Mouse (Mus musculus) heart, embryonic 11.5 days (tissue): ENCODE data around the gene Ccdc6. TPM values are rescaled to one million over a fixed set of nuclear protein-coding genes. Genes with fewer than 3 reads are reported as not detected.

ENCODE experiments used
- ATAC-seq: fragments of 200-750 bp; cut with Nextera tagmentation; replicated peaks from 2 replicates; pipeline ENCODE4 v1.8.0; 2017; ENCODE audit warnings: moderate library complexity; ENCODE audit not compliant: insufficient number of reproducible peaks, low FRiP score, low TSS enrichment
- H3K27ac ChIP-seq: fragments of 300-500 bp; sonication (generic); 2 replicates; pipeline ENCODE4 v1.5.1; 2014; ENCODE audit warnings: mild to moderate bottlenecking, low read depth, low read length
- H3K27me3 ChIP-seq: fragments of 300-500 bp; sonication (generic); 2 replicates; pipeline ENCODE4 v1.6.1; 2014; ENCODE audit warnings: mild to moderate bottlenecking, low read length, mixed read lengths; ENCODE audit not compliant: control insufficient read depth, insufficient read depth
- H3K36me3 ChIP-seq: fragments of 300-500 bp; sonication (generic); 2 replicates; pipeline ENCODE4 v1.6.1; 2014; ENCODE audit warnings: mild to moderate bottlenecking, low read length, moderate library complexity, mixed read lengths; ENCODE audit not compliant: control insufficient read depth, insufficient read depth
- H3K4me1 ChIP-seq: fragments of 300-500 bp; sonication (generic); 2 replicates; pipeline ENCODE4 v1.6.1; 2014; ENCODE audit warnings: low read length; ENCODE audit not compliant: control insufficient read depth, insufficient read depth
- H3K4me2 ChIP-seq: fragments of 300-500 bp; sonication (generic); 2 replicates; pipeline ENCODE4 v1.6.1; 2014; ENCODE audit warnings: mild to moderate bottlenecking, moderate library complexity
- H3K4me3 ChIP-seq: fragments of 300-500 bp; sonication (generic); 2 replicates; pipeline ENCODE4 v1.5.1; 2014; ENCODE audit warnings: low read depth, low read length
- H3K9ac ChIP-seq: fragments of 300-500 bp; sonication (generic); 2 replicates; pipeline ENCODE4 v1.6.1; 2014; ENCODE audit warnings: mild to moderate bottlenecking, low read depth, low read length, moderate library complexity
- H3K9me3 ChIP-seq: fragments of 300-500 bp; sonication (generic); replicated peaks from 2 replicates; pipeline ENCODE4 v1.6.1; 2016; ENCODE audit warnings: low read length; ENCODE audit not compliant: control insufficient read depth
- WGBS: fragments of 180-500 bp; shearing (Covaris S2); extraction: QIAGEN DNeasy Blood & Tissue Kit; methylation state at CpG from one replicate; pipeline ENCODE4 v1.1.7; 2014; ENCODE audit not compliant: insufficient replicate concordance; 5-methylcytosine and 5-hydroxymethylcytosine counted together
- polyA plus RNA-seq: library from polyadenylated mRNA; unstranded; fragments of >200 nt; fragmentation: Nextera tagmentation; extraction: Ambion mirVana; gene quantifications from 2 replicates; pipeline ENCODE4 v1.2.1, GENCODE M21; 2014

Ccdc6 gene
- polyA plus RNA-seq, 1 experiment from 2014 or later = 23.0 TPM

DNA sequence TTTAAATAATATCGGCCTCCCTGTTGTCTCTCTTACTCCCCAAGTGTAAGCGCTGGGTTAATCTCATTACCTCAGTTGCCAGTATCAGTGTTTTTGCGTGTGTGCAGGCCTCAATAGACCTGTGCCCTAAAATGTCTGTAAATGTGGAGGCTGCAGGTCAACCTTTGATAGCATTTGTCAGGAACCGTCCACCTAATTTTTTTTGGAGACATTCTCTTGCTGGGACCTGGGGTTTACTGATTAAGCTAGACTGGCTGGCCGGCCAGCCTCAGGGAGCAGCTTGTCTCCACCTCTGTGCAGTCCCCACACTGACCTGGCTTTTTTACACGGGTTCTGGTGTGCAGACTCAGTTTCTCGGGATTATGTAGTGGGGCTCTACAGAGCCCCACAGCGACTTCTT, 30.4 kb downstream of the Ccdc6 start:
- H3K36me3 ChIP-seq = no peaks in the 10 kb centered on the region
- peak overlapping the region; percentile 27; the same call in 1 of the 2 replicates for H3K4me2 ChIP-seq
- H3K27ac ChIP-seq = no peak overlapping the region
- H3K4me1 ChIP-seq = peaks cover 66% of the 10 kb centered on the region
- H3K9me3 ChIP-seq = no peaks in the 10 kb centered on the region
- H3K4me3 ChIP-seq = no peak overlapping the region
- no peak for ATAC-seq
- no peaks in the 10 kb centered on the region for H3K27me3 ChIP-seq
- no peak overlapping the region for H3K9ac ChIP-seq
- 48% methylated on average over 8 of the region's 8 CpGs for WGBS

DNA sequence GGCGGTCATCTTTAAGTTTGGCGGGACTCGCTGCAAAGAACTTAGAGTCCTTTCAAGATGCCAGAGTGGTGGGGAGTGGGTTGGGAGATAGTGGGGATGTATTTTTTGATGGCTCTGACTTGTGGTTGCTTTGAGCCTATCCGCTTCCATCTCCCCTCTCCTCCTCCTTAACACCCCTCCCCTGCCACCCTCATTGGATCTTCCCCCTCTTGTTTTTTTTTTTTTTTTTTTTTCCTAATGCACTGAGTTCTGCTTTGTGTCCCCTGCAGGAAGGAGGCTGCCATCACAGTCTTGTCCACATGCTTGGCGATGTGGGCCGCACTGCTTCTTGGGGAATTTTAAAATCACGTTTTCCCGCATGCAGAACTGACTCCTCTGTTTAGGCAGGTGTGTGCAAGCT, 31.5 kb downstream of the Ccdc6 start:
- Histone ChIP-seq H3K9ac (no peak overlapping the region), H3K4me2 (no peak overlapping the region), H3K36me3 (no peaks in the 10 kb centered on the region), H3K4me1 (peaks cover 77% of the 10 kb centered on the region), H3K4me3 (no peak overlapping the region), H3K9me3 (no peaks in the 10 kb centered on the region), H3K27ac (no peak overlapping the region), H3K27me3 (no peaks in the 10 kb centered on the region)
- 70% methylated on average over 8 of the region's 8 CpGs for WGBS
- no peak for ATAC-seq

DNA sequence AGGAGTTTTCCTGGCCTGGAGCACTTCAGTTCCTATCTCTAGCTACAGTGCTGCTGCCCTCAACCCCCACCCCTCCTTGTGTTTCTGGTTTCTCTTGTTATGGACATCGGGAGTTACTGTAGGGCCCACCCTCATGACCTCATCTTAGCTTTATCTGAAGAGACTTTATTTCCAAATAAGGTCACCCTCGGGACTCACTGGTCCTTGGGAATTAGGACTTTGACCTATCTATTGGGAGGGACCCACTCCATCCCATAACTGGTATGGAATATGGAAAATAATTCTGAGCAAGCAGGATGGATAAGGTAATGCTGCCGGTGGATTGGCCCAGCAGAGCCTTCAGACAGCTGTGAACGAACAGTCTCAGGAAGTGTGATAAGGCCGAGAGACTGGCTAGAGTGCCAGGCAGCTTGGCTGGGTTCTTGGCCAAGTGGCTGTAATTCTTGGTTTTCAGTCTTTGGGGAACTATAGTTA, 35.2 kb downstream of the Ccdc6 start:
- Histone ChIP-seq H3K4me3 (no peak overlapping the region), H3K27me3 (no peaks in the 10 kb centered on the region), H3K9ac (peak overlapping the region; percentile 43; the same call in 1 of the 2 replicates), H3K4me2 (peak overlapping the region; percentile 40), H3K4me1 (peaks cover 66% of the 10 kb centered on the region), H3K27ac (peak overlapping the region; percentile 92), H3K9me3 (no peaks in the 10 kb centered on the region), H3K36me3 (no peaks in the 10 kb centered on the region)
- peak; percentile 77 for ATAC-seq
- WGBS = 11% methylated on average over 5 of the region's 5 CpGs

DNA sequence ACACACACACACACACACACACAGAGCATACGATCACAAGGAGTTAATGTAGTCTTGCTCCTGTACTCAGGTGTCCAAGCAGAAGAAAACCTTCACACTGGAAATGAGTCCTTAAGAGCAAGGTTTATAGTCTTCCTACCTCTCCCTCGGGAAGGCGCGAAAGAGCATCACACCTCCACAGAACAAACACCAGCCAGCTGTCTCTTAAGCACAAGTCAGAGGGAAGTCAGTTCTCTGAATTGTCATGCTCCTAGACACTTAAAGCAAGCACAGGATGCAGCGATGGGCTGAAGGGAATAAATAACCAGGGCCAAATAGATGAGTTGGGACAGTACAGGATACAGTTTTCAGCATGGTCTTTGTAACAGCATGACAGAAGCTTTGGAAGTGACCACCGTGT, 35.8 kb downstream of the Ccdc6 start:
- Histone ChIP-seq H3K9ac (peak overlapping the region; percentile 17), H3K4me1 (peaks cover 60% of the 10 kb centered on the region), H3K9me3 (no peaks in the 10 kb centered on the region), H3K27me3 (no peaks in the 10 kb centered on the region), H3K4me2 (peak overlapping the region; percentile 40), H3K27ac (peak overlapping the region; percentile 92), H3K36me3 (no peaks in the 10 kb centered on the region), H3K4me3 (no peak overlapping the region)
- no peak for ATAC-seq
- WGBS = 40% methylated on average over 6 of the region's 6 CpGs

DNA sequence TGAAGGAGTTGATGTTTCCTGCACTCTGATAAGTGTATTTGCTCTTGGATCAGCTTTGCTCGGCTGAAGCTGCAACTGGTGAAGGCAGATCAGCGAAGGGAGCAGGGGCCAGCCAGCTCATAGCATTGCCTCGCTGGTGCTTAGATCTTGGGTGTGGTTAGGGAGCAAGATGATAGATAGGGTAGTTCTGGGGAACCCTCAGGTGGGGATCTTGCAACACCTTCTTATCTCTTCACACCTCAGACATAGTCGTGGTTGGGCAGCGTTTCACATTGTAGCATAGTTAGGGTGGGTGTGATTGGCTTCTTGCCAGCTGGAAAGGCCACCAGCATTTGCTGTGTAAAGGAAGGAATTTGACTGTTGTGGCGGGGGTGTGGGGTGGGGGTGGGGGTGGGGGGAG, 36.3 kb downstream of the Ccdc6 start:
- Histone ChIP-seq H3K9ac (peak overlapping the region; percentile 17), H3K4me1 (peaks cover 55% of the 10 kb centered on the region), H3K4me2 (peak overlapping the region; percentile 40), H3K27me3 (no peaks in the 10 kb centered on the region), H3K4me3 (no peak overlapping the region), H3K36me3 (no peaks in the 10 kb centered on the region), H3K9me3 (no peaks in the 10 kb centered on the region), H3K27ac (peak overlapping the region; percentile 92)
- WGBS = 9% methylated on average over 6 of the region's 6 CpGs
- ATAC-seq = no peak; the same call in 1 of the 2 replicates

DNA sequence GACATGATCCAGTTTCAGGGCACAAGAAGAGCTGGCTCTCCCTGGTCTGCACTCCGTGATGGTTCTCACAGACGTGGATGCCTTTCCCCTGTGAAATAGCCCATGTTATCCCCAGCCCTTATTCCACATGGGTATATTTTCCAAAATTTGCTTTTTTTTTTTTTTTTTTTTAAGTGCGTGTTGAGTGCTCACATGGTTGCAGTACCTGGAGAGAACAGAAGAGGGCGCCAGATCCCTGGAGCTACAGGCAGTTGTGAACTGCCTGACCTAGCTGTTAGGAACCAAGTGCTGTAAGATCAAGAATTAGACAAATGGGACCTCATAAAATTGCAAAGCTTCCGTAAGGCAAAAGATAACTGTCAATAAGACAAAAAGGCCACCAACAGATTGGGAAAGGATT, 38.8 kb downstream of the Ccdc6 start:
- WGBS = 76% methylated on average over 5 of the region's 5 CpGs

DNA sequence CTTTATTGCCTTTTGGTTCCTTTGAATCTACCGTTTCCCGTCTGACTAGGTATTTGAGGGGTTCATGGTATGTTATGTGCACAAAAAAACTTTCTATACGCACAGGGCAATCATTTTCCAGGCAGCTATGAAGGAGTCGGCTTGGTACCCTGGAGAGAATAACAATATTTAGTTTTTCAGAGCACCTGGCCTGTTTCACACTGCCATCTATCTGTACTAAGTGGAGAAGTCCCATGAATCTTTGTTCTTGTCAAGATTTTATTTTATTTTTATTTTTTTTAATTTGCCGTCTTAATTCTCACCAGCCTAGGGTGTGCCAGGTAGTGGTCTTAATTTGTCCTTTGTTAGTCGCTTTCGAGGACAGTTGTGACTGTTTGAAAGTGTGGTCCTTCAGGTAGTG, 40.7 kb downstream of the Ccdc6 start:
- no peak overlapping the region for H3K27ac ChIP-seq
- H3K9ac ChIP-seq = no peak overlapping the region
- ATAC-seq = no peak
- peaks cover 40% of the 10 kb centered on the region for H3K4me1 ChIP-seq
- H3K9me3 ChIP-seq = no peaks in the 10 kb centered on the region
- no peak overlapping the region for H3K4me2 ChIP-seq
- no peaks in the 10 kb centered on the region for H3K36me3 ChIP-seq
- no peak overlapping the region for H3K4me3 ChIP-seq
- no peaks in the 10 kb centered on the region for H3K27me3 ChIP-seq
- 87% methylated on average over 7 of the region's 7 CpGs for WGBS

More for the DNA sequence above, 38.8 kb downstream of the Ccdc6 start:
- H3K36me3 ChIP-seq = no peaks in the 10 kb centered on the region
- peaks cover 53% of the 10 kb centered on the region for H3K4me1 ChIP-seq
- H3K9ac ChIP-seq = no peak overlapping the region
- H3K4me2 ChIP-seq = no peak overlapping the region
- H3K27ac ChIP-seq = no peak overlapping the region
- no peaks in the 10 kb centered on the region for H3K9me3 ChIP-seq
- no peaks in the 10 kb centered on the region for H3K27me3 ChIP-seq
- no peak overlapping the region for H3K4me3 ChIP-seq
- no peak for ATAC-seq

DNA sequence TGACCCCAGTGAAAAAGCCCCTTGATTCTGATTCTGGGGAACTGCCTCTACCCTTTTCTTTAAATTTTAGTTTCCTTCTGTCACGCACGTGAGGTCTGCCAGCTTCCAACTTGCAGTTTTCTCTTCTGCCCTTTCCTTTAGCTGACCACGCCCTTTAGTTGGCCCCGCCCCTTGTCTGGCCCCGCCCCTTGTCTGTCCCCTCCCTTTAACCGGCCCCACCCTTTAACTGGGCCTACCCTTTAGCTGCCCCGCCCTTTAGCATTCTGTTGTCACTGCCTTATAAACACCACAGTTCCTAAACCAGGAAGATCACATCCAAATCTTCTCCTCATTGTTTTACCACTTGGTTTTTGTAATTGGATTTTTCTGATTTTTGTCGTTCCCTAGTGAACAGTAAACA, 41.2 kb downstream of the Ccdc6 start:
- no peaks in the 10 kb centered on the region for H3K9me3 ChIP-seq
- ATAC-seq = no peak
- no peaks in the 10 kb centered on the region for H3K27me3 ChIP-seq
- H3K27ac ChIP-seq = no peak overlapping the region
- H3K4me1 ChIP-seq = peaks cover 35% of the 10 kb centered on the region
- WGBS = 59% methylated on average over 8 of the region's 8 CpGs
- H3K36me3 ChIP-seq = no peaks in the 10 kb centered on the region
- no peak overlapping the region for H3K4me3 ChIP-seq
- no peak overlapping the region for H3K9ac ChIP-seq
- H3K4me2 ChIP-seq = no peak overlapping the region

DNA sequence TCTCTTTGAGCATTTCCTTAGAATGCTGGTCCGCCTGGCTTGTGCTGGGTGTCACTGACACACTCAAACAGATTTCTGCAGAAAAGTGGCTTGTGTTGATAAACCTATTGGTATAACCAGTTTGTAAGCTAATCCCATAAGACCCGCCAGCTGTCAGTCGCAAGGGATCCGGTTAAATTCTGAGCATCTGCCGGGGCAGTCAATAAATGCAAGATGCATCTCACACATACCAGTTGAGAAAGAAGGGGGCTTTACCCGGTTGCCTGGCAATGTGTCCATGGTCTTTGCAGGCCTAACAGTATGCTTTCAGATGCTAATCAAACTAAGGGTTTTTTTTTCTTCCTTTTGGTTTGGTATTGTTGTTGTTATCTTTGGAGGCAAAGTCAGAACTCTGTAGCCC, 42.4 kb downstream of the Ccdc6 start:
- Histone ChIP-seq H3K4me2 (no peak overlapping the region), H3K27ac (no peak overlapping the region), H3K4me3 (no peak overlapping the region), H3K9me3 (no peaks in the 10 kb centered on the region), H3K36me3 (no peaks in the 10 kb centered on the region), H3K9ac (no peak overlapping the region), H3K27me3 (no peaks in the 10 kb centered on the region), H3K4me1 (peaks cover 23% of the 10 kb centered on the region)
- WGBS = 85% methylated on average over 6 of the region's 6 CpGs
- ATAC-seq = no peak
